Mouse (Mus musculus) granulocyte monocyte progenitor cell, adult 5-6 weeks (primary cell): ENCODE results near the gene Cdc42ep1. TPM values are rescaled to one million over a fixed set of nuclear protein-coding genes. Genes with fewer than 3 reads are reported as not detected.
"Not testable (repeated sequence)": the region's sequence is repeated elsewhere in the genome, so short reads cannot be mapped to it uniquely, and the experiment has no call there.

Experiments used
- ATAC-seq: replicated peaks from 2 replicates; pipeline ENCODE4 v1.8.0; 2016; ENCODE audit warnings: mild to moderate bottlenecking, moderate TSS enrichment, inconsistent platforms; ENCODE audit not compliant: poor library complexity, severe bottlenecking
- total RNA-seq, 2 experiments: library from RNA; stranded (forward) in 1 of 2; stranded (reverse) in 1 of 2; fragments of 200-712, 200-1000 nt in 1 of 2; fragments of >200 nt in 1 of 2; fragmentation: Nextera tagmentation in 1 of 2; gene quantifications; 2 replicates each; pipeline ENCODE4 v1.2.3; 2014 to 2017

The Cdc42ep1 gene
- total RNA-seq, 2 experiments from 2014 or later: not detected

- no peak for ATAC-seq
Measured at GRCm38 (mm10) chr15:78845321-78845720, 2.9 kb downstream of the Cdc42ep1 start.

- no peak for ATAC-seq
Measured at GRCm38 (mm10) chr15:78845867-78846266, 3.4 kb downstream of the Cdc42ep1 start.

- no peak for ATAC-seq
Measured at GRCm38 (mm10) chr15:78846352-78846751, 3.9 kb downstream of the Cdc42ep1 start.

- not testable (repeated sequence) for ATAC-seq
Measured at GRCm38 (mm10) chr15:78846805-78847204, 4.4 kb downstream of the Cdc42ep1 start.

- 0 out of 2 replicates have a peak, but pooled peaks have one; percentile 29 for ATAC-seq
Measured at GRCm38 (mm10) chr15:78848467-78848866, 6.0 kb downstream of the Cdc42ep1 start.

- ATAC-seq: no peak
Measured at GRCm38 (mm10) chr15:78849485-78849884, 7.1 kb downstream of the Cdc42ep1 start.

- ATAC-seq: no peak
Measured at GRCm38 (mm10) chr15:78850059-78850824, 7.8 kb downstream of the Cdc42ep1 start.

GRCm38 (mm10) chr15:78850944-78851343 is 8.5 kb downstream of the Cdc42ep1 start:
- no peak for ATAC-seq

- peak; percentile 91 for ATAC-seq
Measured at GRCm38 (mm10) chr15:78851505-78852153, 9.2 kb downstream of the Cdc42ep1 start.

- no peak for ATAC-seq
Measured at GRCm38 (mm10) chr15:78855303-78855965, 13.0 kb downstream of the Cdc42ep1 start, which contains the start of gene Lgals2. Lgals2 (minus strand) TSS chr15:78855529.

- no peak for ATAC-seq
Measured at GRCm38 (mm10) chr15:78857009-78857408, 14.6 kb downstream of the Cdc42ep1 start.

GRCm38 (mm10) chr15:78859311-78859710 is 16.9 kb downstream of the Cdc42ep1 start:
- ATAC-seq: no peak

- ATAC-seq: peak; percentile 42; the same call in 1 of the 2 replicates
Measured at GRCm38 (mm10) chr15:78859714-78860113, 17.3 kb downstream of the Cdc42ep1 start.

GRCm38 (mm10) chr15:78862280-78862679 is 19.9 kb downstream of the Cdc42ep1 start:
- no peak for ATAC-seq

- no peak for ATAC-seq
Measured at GRCm38 (mm10) chr15:78863154-78863553, 20.7 kb downstream of the Cdc42ep1 start.

GRCm38 (mm10) chr15:78863852-78864253 is 21.4 kb downstream of the Cdc42ep1 start:
- ATAC-seq: peak; percentile 76

- ATAC-seq: no peak
Measured at GRCm38 (mm10) chr15:78868398-78868797, 26.0 kb downstream of the Cdc42ep1 start.

GRCm38 (mm10) chr15:78868826-78869233 is 26.4 kb downstream of the Cdc42ep1 start:
- ATAC-seq: no peak

GRCm38 (mm10) chr15:78869775-78870174 is 27.4 kb downstream of the Cdc42ep1 start:
- ATAC-seq: peak; percentile 71; the same call in 1 of the 2 replicates

- ATAC-seq: no peak
Measured at GRCm38 (mm10) chr15:78872021-78872608, 29.7 kb downstream of the Cdc42ep1 start.
